Mouse (Mus musculus) heart, adult 2 months (tissue): ENCODE data around the gene Slc22a16.

Experiments used
- CTCF ChIP-seq: fragments of 200-600 bp; IDR thresholded peaks from 2 replicates; pipeline ENCODE4 v1.8.1; 2022; ENCODE audit warnings: antibody characterized with exemption, mild to moderate bottlenecking, moderate library complexity
- POLR2A ChIP-seq: fragments of 200-500 bp; IDR thresholded peaks from 2 replicates; pipeline ENCODE4 v1.6.1; 2011; ENCODE audit warnings: mild to moderate bottlenecking, low read depth, low read length, control low read depth; ENCODE audit not compliant: insufficient read depth

GRCm38 (mm10) chr10:40651676-40652075 lies 81.5 kb downstream of the Slc22a16 start:
- TF ChIP-seq CTCF (no peak), POLR2A (no peak)
